Mouse (Mus musculus) MEL (cell line): ENCODE measurements at regions not wholly inside any gene's neighbourhood (a gene's known extent, or its start where the extent isn't known, plus 50 kb on each side); places are given as distances from the start of the nearest gene placed in this dataset.

Experiments
- DNase-seq: peaks from one replicate; pipeline ENCODE4 v3.0.0; 2011; ENCODE audit warnings: low read depth, low spot score
- H3K27ac ChIP-seq: 2 replicates; pipeline ENCODE4 v1.5.1; 2012; ENCODE audit warnings: low read depth, mild to moderate bottlenecking, control low read depth, low read length, moderate library complexity; ENCODE audit not compliant: control insufficient read depth
- H3K27me3 ChIP-seq, 2 experiments: fragments of 150-350 bp in 1 of 2; sonication (generic) in 1 of 2; 2 replicates each; pipeline ENCODE4 v1.6.1; 2012; ENCODE audit warnings: low read length in 2 of 2, mild to moderate bottlenecking in 2 of 2, improper control_type of control experiment in 1 of 2, moderate library complexity in 1 of 2; ENCODE audit not compliant: insufficient read depth in 2 of 2, control insufficient read depth in 1 of 2
- H3K36me3 ChIP-seq, 2 experiments: 2 replicates each; pipeline ENCODE4 v1.6.1; 2012 to 2014; ENCODE audit warnings: low read length in 2 of 2, improper control_type of control experiment in 1 of 2, inconsistent platforms in 1 of 2, mild to moderate bottlenecking in 1 of 2; ENCODE audit not compliant: insufficient read depth in 2 of 2, control insufficient read depth in 1 of 2
- H3K4me1 ChIP-seq, 2 experiments: fragments of 150-350 bp in 1 of 2; sonication (generic) in 1 of 2; 2 replicates each; pipeline ENCODE4 v1.6.1; 2012; ENCODE audit warnings: low read length in 2 of 2, improper control_type of control experiment in 1 of 2, mild to moderate bottlenecking in 1 of 2; ENCODE audit not compliant: insufficient read depth in 2 of 2, control insufficient read depth in 1 of 2
- H3K4me3 ChIP-seq, 2 experiments: fragments of 150-350 bp in 1 of 2; sonication (generic) in 1 of 2; 2 replicates each; pipeline ENCODE4 v1.5.1; 2012; ENCODE audit warnings: low read depth in 2 of 2, low read length in 2 of 2, mild to moderate bottlenecking in 2 of 2, moderate library complexity in 2 of 2, control low read depth in 1 of 2, improper control_type of control experiment in 1 of 2; ENCODE audit not compliant: control insufficient read depth in 1 of 2, insufficient read depth in 1 of 2
- H3K79me2 ChIP-seq: 2 replicates; pipeline ENCODE4 v1.6.1; 2012; ENCODE audit warnings: mild to moderate bottlenecking, low read length, moderate library complexity; ENCODE audit not compliant: control insufficient read depth, poor library complexity, insufficient read depth
- H3K9ac ChIP-seq: 2 replicates; pipeline ENCODE4 v1.6.1; 2012; ENCODE audit warnings: low read depth, mild to moderate bottlenecking, control low read depth, low read length, moderate library complexity; ENCODE audit not compliant: control insufficient read depth, poor library complexity, severe bottlenecking
- H3K9me3 ChIP-seq: fragments of 150-350 bp; sonication (generic); replicated peaks from 2 replicates; pipeline ENCODE4 v1.6.1; 2012; ENCODE audit warnings: mild to moderate bottlenecking, low read length, improper control_type of control experiment, moderate library complexity; ENCODE audit not compliant: insufficient read depth
- CHD2 ChIP-seq: IDR thresholded peaks from 2 replicates; pipeline ENCODE4 v1.6.1; 2011; ENCODE audit warnings: low read length, improper control_type of control experiment
- CTCF ChIP-seq, 3 experiments: IDR thresholded peaks in 2 of 3; conservative IDR thresholded peaks in 1 of 3; 2 replicates each; pipeline ENCODE4 v1.5.1; 2011 to 2012; ENCODE audit warnings: low read length in 3 of 3, low read depth in 2 of 3, mild to moderate bottlenecking in 2 of 3, improper control_type of control experiment in 1 of 3, inconsistent platforms in 1 of 3, mixed read lengths in 1 of 3, moderate library complexity in 1 of 3; ENCODE audit not compliant: control insufficient read depth in 1 of 3, insufficient read depth in 1 of 3, poor library complexity in 1 of 3, severe bottlenecking in 1 of 3
- E2F4 ChIP-seq: IDR thresholded peaks from 2 replicates; pipeline ENCODE4 v1.6.1; 2011; ENCODE audit warnings: low read depth, low read length, improper control_type of control experiment, borderline replicate concordance
- GABPA ChIP-seq: IDR thresholded peaks from 2 replicates; pipeline ENCODE4 v1.6.1; 2012; ENCODE audit warnings: low read depth, mild to moderate bottlenecking, inconsistent platforms, low read length, improper control_type of control experiment, moderate library complexity
- MAFK ChIP-seq: IDR thresholded peaks from 2 replicates; pipeline ENCODE4 v1.6.1; 2011; ENCODE audit warnings: low read depth, mild to moderate bottlenecking, low read length, improper control_type of control experiment, borderline replicate concordance
- MAZ ChIP-seq: IDR thresholded peaks from 2 replicates; pipeline ENCODE4 v1.6.1; 2012; ENCODE audit warnings: low read depth, mild to moderate bottlenecking, inconsistent platforms, low read length, improper control_type of control experiment
- MYB ChIP-seq: IDR thresholded peaks from 2 replicates; pipeline ENCODE4 v1.6.1; 2011; ENCODE audit warnings: mild to moderate bottlenecking, low read depth, low read length, improper control_type of control experiment
- MYC ChIP-seq: IDR thresholded peaks from 2 replicates; pipeline ENCODE4 v1.6.1; 2011; ENCODE audit warnings: low read depth, mild to moderate bottlenecking, low read length, improper control_type of control experiment, moderate library complexity
- POLR2AphosphoS2 ChIP-seq: IDR thresholded peaks from 2 replicates; pipeline ENCODE4 v1.6.1; 2011; ENCODE audit warnings: low read length, improper control_type of control experiment
- POLR2AphosphoS5 ChIP-seq: IDR thresholded peaks from 2 replicates; pipeline ENCODE4 v1.6.1; 2012; ENCODE audit warnings: low read depth, borderline replicate concordance, mild to moderate bottlenecking, inconsistent platforms, low read length, moderate library complexity, mixed read lengths
- RAD21 ChIP-seq: IDR thresholded peaks from 2 replicates; pipeline ENCODE4 v1.6.1; 2011; ENCODE audit warnings: mild to moderate bottlenecking, low read depth, low read length, improper control_type of control experiment
- RCOR1 ChIP-seq: IDR thresholded peaks from 2 replicates; pipeline ENCODE4 v1.6.1; 2012; ENCODE audit warnings: low read depth, mild to moderate bottlenecking, inconsistent platforms, low read length, improper control_type of control experiment
- TAL1 ChIP-seq: IDR thresholded peaks from 2 replicates; pipeline ENCODE4 v1.6.1; 2012; ENCODE audit warnings: mild to moderate bottlenecking, inconsistent platforms, low read length, moderate library complexity, mixed read lengths
- TBP ChIP-seq: IDR thresholded peaks from 2 replicates; pipeline ENCODE4 v1.8.0; 2011; ENCODE audit warnings: low read depth, low read length, improper control_type of control experiment
- TCF12 ChIP-seq: IDR thresholded peaks from 2 replicates; pipeline ENCODE4 v1.6.1; 2014; ENCODE audit warnings: low read depth, mild to moderate bottlenecking, inconsistent platforms, low read length, improper control_type of control experiment, moderate library complexity
- USF2 ChIP-seq, 2 experiments: IDR thresholded peaks; 2 replicates each; pipeline ENCODE4 v1.6.1; 2011 to 2012; ENCODE audit warnings: improper control_type of control experiment in 2 of 2, low read length in 2 of 2, borderline replicate concordance in 1 of 2, inconsistent platforms in 1 of 2, low read depth in 1 of 2, mild to moderate bottlenecking in 1 of 2; ENCODE audit not compliant: insufficient read depth in 1 of 2
- ZC3H11A ChIP-seq: IDR thresholded peaks from 2 replicates; pipeline ENCODE4 v1.6.1; 2012; ENCODE audit warnings: low read depth, mild to moderate bottlenecking, inconsistent platforms, low read length, improper control_type of control experiment
- ZKSCAN1 ChIP-seq: IDR thresholded peaks from 2 replicates; pipeline ENCODE4 v1.6.1; 2012; ENCODE audit warnings: low read depth, mild to moderate bottlenecking, inconsistent platforms, low read length, improper control_type of control experiment, moderate library complexity
- ZMIZ1 ChIP-seq: IDR thresholded peaks from 2 replicates; pipeline ENCODE4 v1.6.1; 2012; ENCODE audit warnings: low read depth, mild to moderate bottlenecking, inconsistent platforms, low read length, improper control_type of control experiment, moderate library complexity

DNA sequence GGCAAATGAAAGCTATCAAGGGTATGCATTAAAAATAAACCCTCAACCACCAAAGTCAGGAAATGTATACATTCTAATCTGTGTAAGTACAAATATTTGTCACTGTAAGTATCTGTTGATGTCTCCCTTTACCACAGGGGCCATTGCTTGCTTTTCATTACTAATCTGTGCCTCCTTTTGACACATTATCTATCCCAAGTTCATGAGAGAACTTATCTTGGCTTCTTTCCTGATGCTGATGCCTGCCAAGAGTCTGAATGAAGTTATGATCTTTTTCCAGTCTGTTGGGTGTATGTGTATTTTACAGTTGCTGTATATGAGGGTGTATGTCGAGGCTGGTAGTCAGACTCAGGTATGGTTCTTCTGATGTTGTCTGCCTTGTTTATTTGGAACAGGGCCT, 165.0 kb upstream of the Pter start:
- H3K27me3 ChIP-seq = no peaks in the 10 kb centered on the region
- no peak for DNase-seq
- TF ChIP-seq TCF12 = no peak
- no peak for TF ChIP-seq ZKSCAN1
- TF ChIP-seq RAD21 = no peak
- no peak for TF ChIP-seq MYC
- no peak for TF ChIP-seq MAFK
- TF ChIP-seq ZMIZ1 = no peak
- no peak for TF ChIP-seq ZC3H11A
- TF ChIP-seq USF2 (IDR thresholded peaks at IDR 0.05; ENCODE audit: borderline replicate concordance in 1 of 2, insufficient read depth in 1 of 2, low read depth in 1 of 2, low read length in 2 of 2) = no peak
- no peak for TF ChIP-seq E2F4
- TF ChIP-seq, all 39 proteins: peak for 0
- Histone ChIP-seq H3K36me3 (no peaks in the 10 kb centered on the region), H3K9me3 (no peaks in the 10 kb centered on the region), H3K27ac (no peak overlapping the region), H3K4me3 (no peak overlapping the region), H3K9ac (no peak overlapping the region), H3K4me1 (no peaks in the 10 kb centered on the region), H3K79me2 (no peaks in the 10 kb centered on the region)

DNA sequence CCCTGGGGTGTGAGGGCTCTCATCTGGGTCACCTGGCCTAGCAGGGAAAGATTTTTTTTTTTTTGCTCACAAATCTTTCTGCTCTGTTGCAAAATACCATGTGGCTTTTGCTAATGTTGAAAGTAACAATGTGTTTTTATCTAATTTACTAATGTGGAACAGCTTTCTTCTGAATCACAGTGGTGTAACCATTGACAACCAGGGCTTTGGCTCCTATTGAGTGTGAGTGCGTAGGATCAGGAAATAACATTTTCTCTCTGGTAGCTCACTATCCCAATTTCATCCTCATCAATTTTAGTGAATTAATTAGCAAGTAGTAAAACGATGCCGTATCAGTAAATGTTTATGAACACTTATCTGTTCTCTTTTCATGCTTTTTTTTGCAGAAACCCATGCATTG, 163.9 kb upstream of the Pter start:
- TF ChIP-seq MAZ (no peak), MYC (no peak), CHD2 (no peak), POLR2AphosphoS2 (no peak), GABPA (no peak), RCOR1 (no peak), CTCF (IDR thresholded peaks at IDR 0.05 in 2 of 3, conservative IDR thresholded peaks at IDR 0.05 in 1 of 3; ENCODE audit: control insufficient read depth in 1 of 3, insufficient read depth in 1 of 3, low read depth in 2 of 3, low read length in 3 of 3, poor library complexity in 1 of 3, severe bottlenecking in 1 of 3) (no peak), MYB (no peak)
- TF ChIP-seq, all 39 proteins: peak for 0
- H3K4me1 ChIP-seq = no peaks in the 10 kb centered on the region
- H3K9ac ChIP-seq = no peak overlapping the region
- DNase-seq = no peak
- H3K79me2 ChIP-seq = no peaks in the 10 kb centered on the region
- no peaks in the 10 kb centered on the region for H3K9me3 ChIP-seq
- H3K27ac ChIP-seq = no peak overlapping the region
- no peaks in the 10 kb centered on the region for H3K36me3 ChIP-seq
- no peak overlapping the region for H3K4me3 ChIP-seq
- H3K27me3 ChIP-seq = no peaks in the 10 kb centered on the region

DNA sequence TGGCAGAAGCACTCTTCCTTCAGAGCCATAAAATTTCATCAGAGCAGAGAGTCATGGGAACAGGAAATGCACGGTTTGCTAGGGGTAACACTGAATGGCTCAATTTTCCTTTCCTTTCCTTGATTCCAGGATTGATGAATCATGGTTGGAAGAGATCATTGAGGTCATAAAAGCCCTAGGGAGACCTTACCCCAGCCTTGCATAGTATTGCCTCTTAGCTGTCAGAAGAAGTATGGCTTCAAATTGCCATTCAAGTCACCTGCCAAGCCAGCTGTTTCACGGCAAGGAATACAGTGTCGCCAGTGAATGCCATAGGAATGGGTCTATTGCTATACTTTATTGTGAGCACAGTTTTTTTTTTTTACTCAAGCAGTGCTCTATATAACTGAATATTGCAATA, 162.4 kb upstream of the Pter start:
- DNase-seq = no peak
- Histone ChIP-seq H3K4me3 (no peak overlapping the region), H3K36me3 (no peaks in the 10 kb centered on the region), H3K4me1 (no peaks in the 10 kb centered on the region), H3K79me2 (no peaks in the 10 kb centered on the region), H3K9me3 (no peaks in the 10 kb centered on the region), H3K27me3 (no peaks in the 10 kb centered on the region), H3K27ac (no peak overlapping the region), H3K9ac (no peak overlapping the region)
- TF ChIP-seq TBP (no peak), TAL1 (no peak), POLR2AphosphoS5 (no peak)
